Mouse (Mus musculus) urinary bladder, adult 18-20 months (tissue): Measurements from ENCODE around the gene Dna2.

Source experiments
- DNase-seq, 2 experiments: peaks; one replicate each; pipeline ENCODE4 v3.0.0; 2022; ENCODE audit warnings: low spot score in 2 of 2, mixed read lengths in 2 of 2

Dna2 gene

GRCm38 (mm10) chr10:62980039-62980954 lies 33.5 kb downstream of the Dna2 start, which contains the start of gene Rufy2:
Gene Rufy2, plus strand, starts transcription at chr10:62980223.
- DNase-seq, result peak; percentile 55 to 68

DNA sequence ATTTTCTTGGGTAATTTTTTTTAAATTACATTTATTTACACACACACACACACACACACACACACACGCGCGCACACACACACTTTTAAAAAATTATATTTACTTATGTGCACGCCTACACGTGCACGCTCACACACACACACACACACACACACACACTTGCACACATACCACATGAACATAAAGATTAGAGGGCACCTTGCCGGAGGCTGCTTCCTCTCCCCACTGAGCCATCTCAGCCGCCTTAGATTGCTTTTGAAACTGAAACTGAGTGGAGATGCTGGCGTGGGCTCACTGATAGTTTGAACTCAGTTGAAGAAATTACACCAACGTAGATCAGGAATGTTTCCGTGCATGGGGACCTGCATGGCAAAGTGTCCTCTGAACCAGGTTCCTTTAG lies 37.2 kb downstream of the Dna2 start:
- no peak for DNase-seq

- DNase-seq, result no peak
These were observed 37.7 kb downstream of the Dna2 start for GRCm38 (mm10) chr10:62984495-62984894.

DNA sequence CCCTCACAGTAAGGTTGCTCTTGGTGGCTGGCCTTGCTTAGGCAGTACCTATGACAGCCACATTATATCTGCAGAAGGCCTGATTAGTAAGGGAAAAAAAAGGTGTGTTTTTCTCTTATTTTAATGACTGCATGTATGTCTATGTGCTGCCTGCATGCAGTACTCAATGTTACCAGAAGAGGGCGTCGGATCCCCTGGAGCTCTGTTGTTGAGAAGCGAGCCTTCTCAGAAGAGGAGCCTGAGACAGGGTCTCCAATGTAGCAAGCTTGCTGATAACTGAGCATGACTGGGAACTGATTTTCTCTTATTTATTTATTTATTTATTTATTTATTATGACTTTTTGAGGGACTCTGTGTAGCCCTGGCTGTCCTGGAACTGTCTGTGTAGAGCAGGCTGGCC lies 40.5 kb downstream of the Dna2 start:
- DNase-seq, result no peak

DNA sequence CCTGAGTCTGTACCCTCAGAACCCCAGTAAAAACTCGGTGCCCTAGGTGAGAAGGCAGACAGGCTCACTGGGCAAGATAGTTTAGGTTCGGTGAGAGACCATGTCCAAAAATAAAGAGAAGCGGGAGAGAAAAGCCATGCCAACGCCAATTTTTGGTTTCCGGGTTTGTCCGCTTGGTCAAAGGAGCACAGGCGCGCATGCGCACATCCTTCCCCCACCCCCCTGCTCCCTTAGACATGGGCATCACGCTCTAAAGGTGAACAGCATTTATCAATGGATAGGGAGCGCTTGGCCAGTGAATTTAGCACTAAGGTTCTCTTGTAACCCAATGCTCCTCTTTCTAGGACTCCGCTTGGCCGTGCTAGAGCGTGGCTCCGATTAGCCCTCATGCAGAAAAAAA lies 43.8 kb downstream of the Dna2 start:
- no peak for DNase-seq

DNA sequence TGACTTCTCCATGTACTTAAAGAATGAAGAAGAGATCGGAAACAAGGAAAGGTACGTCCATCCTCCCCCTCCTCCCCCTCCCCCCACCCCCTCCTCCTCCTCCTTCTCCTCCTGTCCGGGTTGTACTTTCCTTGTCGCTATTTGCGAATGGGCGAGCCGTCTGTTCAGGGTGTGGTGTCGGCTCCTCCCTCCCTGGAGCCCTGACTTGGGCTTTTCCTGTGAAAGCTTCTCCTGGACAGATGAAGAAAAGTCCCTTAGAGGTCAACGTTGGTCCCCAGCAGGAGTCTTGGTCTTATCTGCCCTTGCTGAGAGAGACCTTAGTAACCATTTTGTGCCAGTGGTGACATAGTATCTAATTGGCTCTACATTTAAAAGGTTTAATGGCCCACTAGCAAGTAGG lies 47.2 kb downstream of the Dna2 start:
- no peak for DNase-seq

DNA sequence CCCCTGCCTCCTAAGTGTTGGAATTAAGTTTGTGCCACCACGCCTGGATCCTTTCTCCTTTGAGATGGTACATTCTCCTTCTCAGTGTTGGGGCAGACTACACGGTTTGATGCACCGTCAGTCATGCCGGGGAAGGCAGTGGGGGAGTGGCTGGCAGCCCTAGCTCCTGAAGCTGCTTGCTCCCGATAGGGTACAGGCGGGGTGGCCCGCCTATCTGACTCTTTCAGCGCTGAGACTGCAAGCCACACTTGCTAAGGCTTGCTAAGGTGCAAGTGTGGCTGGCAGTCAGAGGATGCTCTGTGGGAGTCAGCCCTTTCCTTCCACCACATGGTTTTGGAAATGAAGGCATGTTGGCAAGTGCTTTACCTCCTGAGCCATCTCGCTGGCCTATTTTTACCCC lies 53.8 kb downstream of the Dna2 start:
- no peak for DNase-seq

DNA sequence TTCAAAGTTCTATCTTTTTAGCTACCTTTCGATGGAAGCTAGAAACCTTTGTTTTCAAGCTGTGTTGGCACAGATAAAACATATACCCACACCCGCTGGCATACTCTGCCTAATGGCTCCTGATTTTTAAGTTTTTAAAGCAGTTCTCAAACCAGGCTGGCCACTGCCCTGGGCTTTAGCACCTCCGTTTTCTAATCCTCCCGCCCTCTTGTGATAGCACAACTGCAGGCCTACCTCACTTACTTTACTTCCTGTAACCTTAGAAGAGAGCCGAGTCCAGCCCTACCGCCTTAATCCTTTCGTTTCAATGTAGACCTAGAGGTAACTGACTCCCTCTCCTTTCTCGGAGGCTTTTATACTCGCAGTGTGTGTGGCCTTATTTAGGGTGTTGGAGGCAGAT lies 56.4 kb downstream of the Dna2 start:
- DNase-seq, result no peak

GRCm38 (mm10) chr10:63004556-63004955 lies 57.7 kb downstream of the Dna2 start:
- no peak for DNase-seq

GRCm38 (mm10) chr10:63008193-63008592 lies 61.4 kb downstream of the Dna2 start:
- no peak for DNase-seq

DNA sequence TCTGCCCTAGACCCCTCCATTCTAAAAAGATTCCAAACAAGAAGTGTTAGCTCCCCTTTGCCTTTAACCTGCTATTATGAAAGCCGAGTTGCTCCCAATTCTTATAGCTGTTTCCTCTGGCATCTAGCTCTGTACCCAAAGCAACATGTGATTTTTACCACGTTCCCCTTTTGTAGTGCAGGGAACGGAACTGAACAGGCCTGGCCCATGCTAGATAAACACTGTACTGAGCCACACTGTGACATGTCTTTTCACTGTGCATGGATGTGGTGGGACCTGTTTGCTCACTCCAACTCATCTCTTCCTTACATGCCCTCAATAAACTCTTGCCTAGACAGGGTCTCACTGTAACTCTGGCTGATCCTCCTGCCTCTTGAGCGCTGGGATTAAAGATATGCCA lies 63.4 kb downstream of the Dna2 start:
- no peak for DNase-seq

DNA sequence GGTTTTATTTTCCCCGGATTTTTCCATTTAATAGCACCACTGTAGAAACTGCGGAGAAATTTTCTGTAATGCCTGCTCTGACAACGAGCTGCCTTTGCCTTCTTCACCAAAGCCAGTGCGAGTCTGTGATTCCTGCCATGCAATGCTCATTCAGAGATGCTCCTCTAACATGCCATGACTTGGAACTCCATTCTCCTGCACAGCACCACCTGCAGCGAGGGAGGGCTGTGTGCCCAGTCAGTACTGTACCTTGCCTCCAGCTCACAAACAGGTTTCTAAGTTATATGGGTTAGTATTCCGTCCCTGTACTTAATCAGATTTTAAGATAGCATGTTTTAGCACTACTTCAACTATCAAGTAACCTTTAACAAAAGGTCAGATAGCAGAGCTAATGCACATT lies 64.7 kb downstream of the Dna2 start:
- DNase-seq, result no peak

- DNase-seq, result no peak
These were observed 66.7 kb downstream of the Dna2 start for GRCm38 (mm10) chr10:63013476-63013875.

DNA sequence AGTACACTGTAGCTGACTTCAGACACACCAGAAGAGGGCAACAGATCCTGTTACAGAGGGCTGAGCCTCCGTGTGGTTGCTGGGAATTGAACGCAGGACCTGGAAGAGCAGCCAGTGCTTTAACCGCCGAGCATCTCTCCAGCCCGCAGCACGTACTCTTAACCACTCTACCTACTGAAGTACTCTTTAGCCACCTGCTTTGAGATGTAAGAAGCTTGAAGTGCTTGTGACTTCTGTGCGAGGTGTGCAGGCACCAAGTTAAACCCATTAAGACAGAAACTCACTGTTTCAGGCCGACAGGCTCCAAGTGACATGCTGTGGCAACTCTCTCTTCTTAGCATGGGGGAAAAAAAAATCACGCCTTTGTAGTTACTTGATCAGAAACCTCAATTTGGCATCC lies 67.3 kb downstream of the Dna2 start:
- DNase-seq, result no peak

GRCm38 (mm10) chr10:63019304-63019703 lies 72.5 kb downstream of the Dna2 start:
- DNase-seq, result no peak

DNA sequence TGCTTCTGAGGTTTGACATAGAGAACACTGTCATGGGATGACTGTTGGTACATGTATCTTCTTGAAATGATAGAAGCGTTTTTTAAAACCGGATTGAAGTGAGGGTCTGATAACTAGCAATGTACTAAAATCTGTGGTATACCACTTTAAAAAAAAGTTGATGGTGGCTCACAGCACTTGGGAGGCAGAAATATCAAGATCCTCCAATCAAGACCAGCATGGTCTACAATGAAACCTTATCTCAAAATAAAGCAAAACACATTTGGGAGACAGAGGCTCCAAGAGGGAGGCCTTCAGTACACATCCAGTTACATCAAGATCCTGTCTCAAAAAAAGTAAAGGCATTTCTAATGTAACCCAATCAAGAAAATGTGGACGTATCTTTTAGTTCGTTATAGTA lies 74.9 kb downstream of the Dna2 start:
- no peak for DNase-seq

GRCm38 (mm10) chr10:63022541-63023120 lies 75.8 kb downstream of the Dna2 start:
- no peak for DNase-seq

GRCm38 (mm10) chr10:63023121-63023748 lies 76.4 kb downstream of the Dna2 start:
- DNase-seq, result peak; percentile 62 to 73
